Mouse (Mus musculus) midbrain, embryonic 14.5 days (tissue): Measurements from ENCODE around the gene Lin9. TPM values are rescaled to one million over a fixed set of nuclear protein-coding genes. Genes with fewer than 3 reads are reported as not detected.

Experiments
- polyA plus RNA-seq: library from polyadenylated mRNA; unstranded; fragments of >200 nt; fragmentation: Nextera tagmentation; extraction: Ambion mirVana; gene quantifications from 2 replicates; pipeline ENCODE4 v1.2.1, GENCODE M21; 2014

Gene Lin9
- polyA plus RNA-seq, 1 experiment from 2014 or later: 13.9 TPM

Other genes with a start within 250 kb of the Lin9 start
- 6.4 and 7.2 TPM in 2 replicates for gene Stum, start 157.6 kb upstream of the Lin9 start, polyA plus RNA-seq
- gene Parp1, start 72.2 kb upstream of the Lin9 start, polyA plus RNA-seq: 73.9 and 97.4 TPM in 2 replicates
- not detected in 2 replicates for gene Mixl1, start 55.9 kb downstream of the Lin9 start, polyA plus RNA-seq
- gene Acbd3, start 84.9 kb downstream of the Lin9 start, polyA plus RNA-seq: 25.2 and 27.2 TPM in 2 replicates
- gene H3f3a, start 172.8 kb downstream of the Lin9 start, polyA plus RNA-seq: 3,827 and 3,910 TPM in 2 replicates
- 26.1 and 28.7 TPM in 2 replicates for gene Sde2, start 210.0 kb downstream of the Lin9 start, polyA plus RNA-seq